Mouse (Mus musculus) heart, embryonic 11.5 days (tissue): ENCODE measurements around the gene Lin37. TPM values are rescaled to one million over a fixed set of nuclear protein-coding genes. Genes with fewer than 3 reads are reported as not detected.

Experiments used
- ATAC-seq: fragments of 200-750 bp; cut with Nextera tagmentation; replicated peaks from 2 replicates; pipeline ENCODE4 v1.8.0; 2017; ENCODE audit warnings: moderate library complexity; ENCODE audit not compliant: insufficient number of reproducible peaks, low FRiP score, low TSS enrichment
- H3K27ac ChIP-seq: fragments of 300-500 bp; sonication (generic); 2 replicates; pipeline ENCODE4 v1.5.1; 2014; ENCODE audit warnings: mild to moderate bottlenecking, low read depth, low read length
- H3K27me3 ChIP-seq: fragments of 300-500 bp; sonication (generic); 2 replicates; pipeline ENCODE4 v1.6.1; 2014; ENCODE audit warnings: mild to moderate bottlenecking, low read length, mixed read lengths; ENCODE audit not compliant: control insufficient read depth, insufficient read depth
- H3K36me3 ChIP-seq: fragments of 300-500 bp; sonication (generic); 2 replicates; pipeline ENCODE4 v1.6.1; 2014; ENCODE audit warnings: mild to moderate bottlenecking, low read length, moderate library complexity, mixed read lengths; ENCODE audit not compliant: control insufficient read depth, insufficient read depth
- H3K4me1 ChIP-seq: fragments of 300-500 bp; sonication (generic); 2 replicates; pipeline ENCODE4 v1.6.1; 2014; ENCODE audit warnings: low read length; ENCODE audit not compliant: control insufficient read depth, insufficient read depth
- H3K4me2 ChIP-seq: fragments of 300-500 bp; sonication (generic); 2 replicates; pipeline ENCODE4 v1.6.1; 2014; ENCODE audit warnings: mild to moderate bottlenecking, moderate library complexity
- H3K4me3 ChIP-seq: fragments of 300-500 bp; sonication (generic); 2 replicates; pipeline ENCODE4 v1.5.1; 2014; ENCODE audit warnings: low read depth, low read length
- H3K9ac ChIP-seq: fragments of 300-500 bp; sonication (generic); 2 replicates; pipeline ENCODE4 v1.6.1; 2014; ENCODE audit warnings: mild to moderate bottlenecking, low read depth, low read length, moderate library complexity
- H3K9me3 ChIP-seq: fragments of 300-500 bp; sonication (generic); replicated peaks from 2 replicates; pipeline ENCODE4 v1.6.1; 2016; ENCODE audit warnings: low read length; ENCODE audit not compliant: control insufficient read depth
- WGBS: fragments of 180-500 bp; shearing (Covaris S2); extraction: QIAGEN DNeasy Blood & Tissue Kit; methylation state at CpG from one replicate; pipeline ENCODE4 v1.1.7; 2014; ENCODE audit not compliant: insufficient replicate concordance; 5-methylcytosine and 5-hydroxymethylcytosine counted together
- polyA plus RNA-seq: library from polyadenylated mRNA; unstranded; fragments of >200 nt; fragmentation: Nextera tagmentation; extraction: Ambion mirVana; gene quantifications from 2 replicates; pipeline ENCODE4 v1.2.1, GENCODE M21; 2014

The Lin37 gene
- polyA plus RNA-seq, 1 experiment from 2014 or later = 34.8 TPM

GRCm38 (mm10) chr7:30589435-30590301 is 30.0 kb upstream of the Lin37 start:
- Histone ChIP-seq H3K27me3 (0 out of 2 replicates have a peak, but pooled peaks cover 4% of the 10 kb centered on the region), H3K4me2 (peak overlapping the region; percentile 95), H3K27ac (peak overlapping the region; percentile 94), H3K36me3 (peaks cover 15% of the 10 kb centered on the region), H3K9me3 (no peaks in the 10 kb centered on the region), H3K4me1 (peaks cover 10% of the 10 kb centered on the region), H3K9ac (peak overlapping the region; percentile 90), H3K4me3 (peak overlapping the region; percentile 80)
- peak; percentile 52 for ATAC-seq
- 26% methylated on average over 39 of the region's 40 CpGs for WGBS

GRCm38 (mm10) chr7:30588676-30589434 is 29.2 kb upstream of the Lin37 start, which contains the start of gene Kmt2b:
Kmt2b (minus strand) TSS chr7:30588726.
- ATAC-seq = peak; percentile 97
- H3K4me3 ChIP-seq = peak within 1 kb of the TSS; percentile 80
- peak within 1 kb of the TSS; percentile 90 for H3K9ac ChIP-seq
- peak within 1 kb of the TSS; percentile 94 for H3K27ac ChIP-seq
- no peaks in the 10 kb centered on the region for H3K9me3 ChIP-seq
- H3K4me1 ChIP-seq = peaks cover 10% of the 10 kb centered on the region
- H3K36me3 ChIP-seq = peaks cover 20% of the 10 kb centered on the region
- peak within 1 kb of the TSS; percentile 95 for H3K4me2 ChIP-seq
- under 1% methylated on average over 60 of the region's 68 CpGs for WGBS
- 0 out of 2 replicates have a peak, but pooled peaks cover 4% of the 10 kb centered on the region for H3K27me3 ChIP-seq

- WGBS = 1% methylated on average over 47 of the region's 67 CpGs
- H3K36me3 ChIP-seq = peaks cover 23% of the 10 kb centered on the region
- H3K27me3 ChIP-seq = 0 out of 2 replicates have a peak, but pooled peaks cover 4% of the 10 kb centered on the region
- peak; percentile 11 for ATAC-seq
- no peaks in the 10 kb centered on the region for H3K9me3 ChIP-seq
- peak overlapping the region; percentile 94 for H3K27ac ChIP-seq
- peak overlapping the region; percentile 90 for H3K9ac ChIP-seq
- peak overlapping the region; percentile 80 for H3K4me3 ChIP-seq
- peak overlapping the region; percentile 95 for H3K4me2 ChIP-seq
- peaks cover 10% of the 10 kb centered on the region for H3K4me1 ChIP-seq
These were observed 28.4 kb upstream of the Lin37 start for GRCm38 (mm10) chr7:30587842-30588667.

- peak overlapping the region; percentile 95 for H3K4me2 ChIP-seq
- no peak for ATAC-seq
- 90% methylated on average over 28 of the region's 28 CpGs for WGBS
- H3K36me3 ChIP-seq = peaks cover 33% of the 10 kb centered on the region
- H3K9ac ChIP-seq = no peak overlapping the region
- no peak overlapping the region for H3K27ac ChIP-seq
- no peaks in the 10 kb centered on the region for H3K27me3 ChIP-seq
- no peaks in the 10 kb centered on the region for H3K9me3 ChIP-seq
- peaks cover 10% of the 10 kb centered on the region for H3K4me1 ChIP-seq
- no peak overlapping the region for H3K4me3 ChIP-seq
These were observed 26.9 kb upstream of the Lin37 start for GRCm38 (mm10) chr7:30586455-30587020.

DNA sequence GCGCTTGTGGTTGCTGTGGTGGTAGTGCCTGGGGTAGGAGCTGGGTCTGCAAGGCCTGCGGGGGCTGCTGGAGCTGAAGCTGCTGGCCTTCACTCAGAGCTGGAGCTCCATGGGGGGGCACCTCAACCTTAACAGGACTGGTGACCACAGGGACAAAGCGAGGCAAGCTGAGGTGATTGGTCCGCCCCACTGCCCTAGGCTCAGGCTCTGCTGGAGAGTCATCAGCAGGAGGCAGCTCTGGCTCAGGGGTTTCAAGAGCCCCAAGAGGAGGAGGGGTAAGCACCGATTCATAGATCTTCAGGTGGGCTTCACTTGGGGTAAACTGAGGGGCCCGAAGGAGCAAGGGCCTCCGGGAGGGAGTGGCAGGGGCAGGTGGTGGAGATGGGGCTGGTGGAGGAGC is 25.5 kb upstream of the Lin37 start:
- no peak for ATAC-seq
- Histone ChIP-seq H3K9me3 (no peaks in the 10 kb centered on the region), H3K4me1 (peaks cover 10% of the 10 kb centered on the region), H3K9ac (no peak overlapping the region), H3K36me3 (peaks cover 41% of the 10 kb centered on the region), H3K4me2 (no peak overlapping the region), H3K27ac (no peak overlapping the region), H3K27me3 (no peaks in the 10 kb centered on the region), H3K4me3 (no peak overlapping the region)
- WGBS = 92% methylated on average over 7 of the region's 7 CpGs

GRCm38 (mm10) chr7:30584339-30584738 is 24.7 kb upstream of the Lin37 start:
- no peak overlapping the region for H3K4me3 ChIP-seq
- H3K9ac ChIP-seq = no peak overlapping the region
- no peaks in the 10 kb centered on the region for H3K9me3 ChIP-seq
- no peak overlapping the region for H3K27ac ChIP-seq
- peaks cover 49% of the 10 kb centered on the region for H3K36me3 ChIP-seq
- H3K4me1 ChIP-seq = peaks cover 7% of the 10 kb centered on the region
- H3K27me3 ChIP-seq = no peaks in the 10 kb centered on the region
- no peak for ATAC-seq
- WGBS = 93% methylated on average over 10 of the region's 10 CpGs
- H3K4me2 ChIP-seq = no peak overlapping the region

DNA sequence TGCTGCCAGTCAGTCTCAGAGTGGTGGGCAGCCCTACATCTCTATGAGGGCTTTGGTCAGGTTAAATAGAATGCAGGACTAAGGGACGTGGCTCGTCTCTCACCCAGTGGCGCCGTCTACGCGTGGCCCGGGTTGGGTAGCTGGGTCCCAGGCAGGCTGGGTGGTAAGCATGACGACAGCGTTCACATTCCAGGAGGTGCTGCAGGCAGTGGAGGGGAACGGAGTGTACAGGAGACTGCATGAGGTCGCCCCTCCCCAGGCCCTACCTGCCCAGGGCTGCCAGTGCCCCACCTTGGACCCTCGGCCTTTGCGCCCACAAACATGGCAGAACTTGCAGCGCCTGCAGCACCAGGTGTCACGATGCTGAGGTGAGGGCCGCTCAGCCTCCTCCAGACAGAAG is 21.9 kb upstream of the Lin37 start:
- Histone ChIP-seq H3K4me2 (no peak overlapping the region), H3K36me3 (peaks cover 74% of the 10 kb centered on the region), H3K4me3 (no peak overlapping the region), H3K27ac (no peak overlapping the region), H3K9ac (no peak overlapping the region), H3K9me3 (no peaks in the 10 kb centered on the region), H3K4me1 (no peaks in the 10 kb centered on the region), H3K27me3 (no peaks in the 10 kb centered on the region)
- ATAC-seq = no peak
- WGBS = 95% methylated on average over 16 of the region's 16 CpGs

GRCm38 (mm10) chr7:30579950-30580349 is 20.3 kb upstream of the Lin37 start:
- no peak overlapping the region for H3K4me2 ChIP-seq
- H3K9me3 ChIP-seq = no peaks in the 10 kb centered on the region
- H3K9ac ChIP-seq = no peak overlapping the region
- no peak overlapping the region for H3K4me3 ChIP-seq
- H3K27me3 ChIP-seq = no peaks in the 10 kb centered on the region
- H3K36me3 ChIP-seq = peaks cover 77% of the 10 kb centered on the region
- ATAC-seq = 0 out of 2 replicates have a peak, but pooled peaks have one; percentile 4
- H3K27ac ChIP-seq = no peak overlapping the region
- H3K4me1 ChIP-seq = no peaks in the 10 kb centered on the region
- WGBS = 96% methylated on average over 8 of the region's 8 CpGs
